Mouse (Mus musculus): ENCODE measurements at regions not wholly inside any gene's neighbourhood (a gene's known extent, or its start where the extent isn't known, plus 50 kb on each side); places are given as distances from the start of the nearest gene placed in this dataset.

GRCm38 (mm10) chr2:105495796-105496195, 96.7 kb upstream of the Rcn1 start:
- dilution Hi-C loops (cut with MboI; ENCODE audit: extremely low pct_ligation_motif_present, extremely low pct_unique_long_range_greater_than_20kb, low sequenced_read_pairs) (no loop called here), in situ Hi-C loops (cut with MboI; ENCODE audit: low pct_ligation_motif_present, low pct_unique_long_range_greater_than_20kb, low sequenced_read_pairs) (no loop called here)
- no peak for DNase-seq (ENCODE audit: extremely low read depth)
- Histone ChIP-seq H3K79me2 (replicated peaks; ENCODE audit: control insufficient read depth, extremely low read depth, insufficient read depth, poor library complexity, severe bottlenecking) (no peaks in the 10 kb centered on the region), H3K4me1 (ENCODE audit: control insufficient read depth in 1 of 2, insufficient read depth in 2 of 2) (no peaks in the 10 kb centered on the region), H3K4me2 (ENCODE audit: insufficient read depth, low read depth, poor library complexity, severe bottlenecking) (no peak overlapping the region), H3K27me3 (replicated peaks) (no peaks in the 10 kb centered on the region), H3K27ac (ENCODE audit: insufficient read depth, low read depth) (no peak overlapping the region), H3K4me3 (replicated peaks in 1 of 3; ENCODE audit: low read depth in 2 of 3, low read length in 2 of 3, poor library complexity in 1 of 3) (no peak overlapping the region), H3K9me3 (replicated peaks; ENCODE audit: low read length) (no peaks in the 10 kb centered on the region), H3K9ac (ENCODE audit: insufficient read depth, low read depth) (no peak overlapping the region), H3K36me3 (replicated peaks in 1 of 2; ENCODE audit: control insufficient read depth in 1 of 2, insufficient read depth in 1 of 2, low read length in 1 of 2) (no peaks in the 10 kb centered on the region)
- no peak for TF ChIP-seq MXI1 (IDR thresholded peaks at IDR 0.05; ENCODE audit: low read depth, low read length)
- TF ChIP-seq EP300 (IDR thresholded peaks at IDR 0.05; ENCODE audit: low read length) = no peak
- TF ChIP-seq RCOR1 (conservative IDR thresholded peaks at IDR 0.05; ENCODE audit: low read depth, low read length) = no peak
- TF ChIP-seq POLR2A (IDR thresholded peaks at IDR 0.05; ENCODE audit: low read depth, low read length) = no peak
- TF ChIP-seq ZKSCAN1 (IDR thresholded peaks at IDR 0.05; ENCODE audit: borderline replicate concordance, low read depth, low read length) = no peak
- no peak for TF ChIP-seq MAX (IDR thresholded peaks at IDR 0.05; ENCODE audit: low read length)
- TF ChIP-seq JUN (IDR thresholded peaks at IDR 0.05; ENCODE audit: insufficient read depth, low read depth, low read length) = no peak
- TF ChIP-seq ZNF384 (IDR thresholded peaks at IDR 0.05; ENCODE audit: low read depth, low read length) = no peak
- no peak for TF ChIP-seq CHD1 (IDR thresholded peaks at IDR 0.05; ENCODE audit: low read depth, low read length)
- TF ChIP-seq TCF12 (IDR thresholded peaks at IDR 0.05; ENCODE audit: low read depth, low read length) = no peak
- TF ChIP-seq HCFC1 (IDR thresholded peaks at IDR 0.05; ENCODE audit: low read depth, low read length) = no peak
- no peak for TF ChIP-seq MAZ (IDR thresholded peaks at IDR 0.05; ENCODE audit: low read depth, low read length)
- no peak for TF ChIP-seq JUND (conservative IDR thresholded peaks at IDR 0.05; ENCODE audit: low read depth, low read length)
- no peak for TF ChIP-seq ZC3H11A (IDR thresholded peaks at IDR 0.05; ENCODE audit: low read depth, low read length)
- TF ChIP-seq NELFE (IDR thresholded peaks at IDR 0.05; ENCODE audit: low read depth, low read length) = no peak

- H3K4me2 ChIP-seq (ENCODE audit: insufficient read depth, low read depth, poor library complexity, severe bottlenecking) = no peak overlapping the region
- H3K9me3 ChIP-seq (replicated peaks; ENCODE audit: low read length) = no peaks in the 10 kb centered on the region
- H3K27me3 ChIP-seq (replicated peaks) = no peaks in the 10 kb centered on the region
- TF ChIP-seq JUN (IDR thresholded peaks at IDR 0.05; ENCODE audit: insufficient read depth, low read depth, low read length) = no peak
- TF ChIP-seq USF1 (IDR thresholded peaks at IDR 0.05; ENCODE audit: low read depth, low read length) = no peak
- TF ChIP-seq ZC3H11A (IDR thresholded peaks at IDR 0.05; ENCODE audit: low read depth, low read length) = no peak
- H3K79me2 ChIP-seq (replicated peaks; ENCODE audit: control insufficient read depth, extremely low read depth, insufficient read depth, poor library complexity, severe bottlenecking) = no peaks in the 10 kb centered on the region
- no peaks in the 10 kb centered on the region for H3K36me3 ChIP-seq (replicated peaks in 1 of 2; ENCODE audit: control insufficient read depth in 1 of 2, insufficient read depth in 1 of 2, low read length in 1 of 2)
- no peak overlapping the region for H3K9ac ChIP-seq (ENCODE audit: insufficient read depth, low read depth)
- in situ Hi-C loops (cut with MboI; ENCODE audit: low pct_ligation_motif_present, low pct_unique_long_range_greater_than_20kb, low sequenced_read_pairs) = loop anchor here (25.0 kb wide), 1 partner anchor 583 kb away; no protein-coding TSS in a partner anchor
- dilution Hi-C loops (cut with MboI; ENCODE audit: extremely low pct_ligation_motif_present, extremely low pct_unique_long_range_greater_than_20kb, low sequenced_read_pairs) = no loop called here
- DNase-seq (ENCODE audit: extremely low read depth) = no peak
- no peak overlapping the region for H3K4me3 ChIP-seq (replicated peaks in 1 of 3; ENCODE audit: low read depth in 2 of 3, low read length in 2 of 3, poor library complexity in 1 of 3)
- H3K27ac ChIP-seq (ENCODE audit: insufficient read depth, low read depth) = no peak overlapping the region
- no peaks in the 10 kb centered on the region for H3K4me1 ChIP-seq (ENCODE audit: control insufficient read depth in 1 of 2, insufficient read depth in 2 of 2)
These were observed 105.1 kb upstream of the Rcn1 start for GRCm38 (mm10) chr2:105504197-105504596.
